Mouse (Mus musculus): ENCODE measurements around the gene Galnt11. TPM values are rescaled to one million over a fixed set of nuclear protein-coding genes. Genes with fewer than 3 reads are reported as not detected.

Gene Galnt11
- polyA plus RNA-seq, 2 experiments, result 40.1 to 46.6 TPM

DNA sequence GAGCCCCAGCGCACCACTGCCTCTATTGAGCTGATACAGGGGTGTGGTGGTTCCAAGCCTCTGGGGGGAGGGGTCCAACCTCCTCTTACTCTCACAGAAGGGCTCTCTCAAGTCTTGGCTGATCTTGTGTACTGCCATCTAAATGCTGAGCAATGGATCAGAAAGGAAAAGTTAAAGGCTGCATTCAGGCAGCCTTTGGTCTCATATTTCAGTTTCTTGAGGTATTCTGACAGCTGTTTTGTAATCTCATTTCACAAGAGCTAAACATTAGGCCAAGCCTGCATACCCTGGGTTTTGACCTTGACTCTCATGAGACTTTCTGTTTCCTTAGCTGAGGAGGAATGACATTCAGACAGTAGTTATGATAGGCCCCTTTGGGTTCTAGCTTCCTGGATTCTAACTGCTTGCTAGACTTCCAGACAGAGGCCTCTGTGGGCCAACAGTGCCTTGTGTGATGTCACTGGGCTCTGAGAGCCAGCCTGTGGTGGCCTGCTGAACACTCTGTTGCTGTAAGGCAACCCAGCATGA, 40.6 kb upstream of the Galnt11 start, which contains the start of gene Galntl5:
Galntl5 (plus strand) TSS at position 457 of the 528 bp plus-strand sequence.
- no peak for TF ChIP-seq POLR2A (IDR thresholded peaks at IDR 0.05; ENCODE audit: borderline replicate concordance, extremely low read depth, insufficient read depth, insufficient read length)

GRCm38 (mm10) chr5:25183595-25183994, 38.1 kb upstream of the Galnt11 start:
- DNase-seq (ENCODE audit: low spot score) (peak; percentile 9), ATAC-seq (ENCODE audit: low FRiP score, low read depth) (no peak)
- 77% methylated on average over 4 of the region's 4 CpGs for WGBS
- Histone ChIP-seq H3K4me3 (replicated peaks; ENCODE audit: low read length) (no peak overlapping the region), H3K4me2 (replicated peaks; ENCODE audit: low read depth, low read length, severe bottlenecking) (no peak overlapping the region), H3K4me1 (ENCODE audit: control insufficient read depth, insufficient read depth, low read length) (no peaks in the 10 kb centered on the region), H3K9me3 (ENCODE audit: control insufficient read depth, low read length) (no peaks in the 10 kb centered on the region), H3K27ac (replicated peaks; ENCODE audit: low read depth, low read length) (no peak overlapping the region), H3K27me3 (ENCODE audit: control insufficient read depth, insufficient read depth, low read length) (no peaks in the 10 kb centered on the region), H3K9ac (ENCODE audit: low read depth, low read length, severe bottlenecking) (no peak overlapping the region), H3K36me3 (ENCODE audit: control insufficient read depth, insufficient read depth, low read length) (no peaks in the 10 kb centered on the region)
- TF ChIP-seq POLR2A (IDR thresholded peaks at IDR 0.05; ENCODE audit: borderline replicate concordance, extremely low read depth, insufficient read depth, insufficient read length), result no peak

More for the DNA sequence above, 40.6 kb upstream of the Galnt11 start, which contains the start of gene Galntl5:
- H3K4me1 ChIP-seq (ENCODE audit: control insufficient read depth, insufficient read depth, low read length), result no peaks in the 10 kb centered on the region
- H3K4me3 ChIP-seq (replicated peaks; ENCODE audit: low read length), result no peak within 1 kb of the TSS
- DNase-seq (ENCODE audit: low spot score), result peak; percentile 12
- no peak within 1 kb of the TSS for H3K27ac ChIP-seq (replicated peaks; ENCODE audit: low read depth, low read length)
- WGBS, result 83% methylated on average over 1 of the region's 1 CpGs
- H3K9me3 ChIP-seq (ENCODE audit: control insufficient read depth, low read length), result no peaks in the 10 kb centered on the region
- H3K36me3 ChIP-seq (ENCODE audit: control insufficient read depth, insufficient read depth, low read length), result no peaks in the 10 kb centered on the region
- no peak within 1 kb of the TSS for H3K4me2 ChIP-seq (replicated peaks; ENCODE audit: low read depth, low read length, severe bottlenecking)
- no peaks in the 10 kb centered on the region for H3K27me3 ChIP-seq (ENCODE audit: control insufficient read depth, insufficient read depth, low read length)
- H3K9ac ChIP-seq (ENCODE audit: low read depth, low read length, severe bottlenecking), result no peak within 1 kb of the TSS
- ATAC-seq (ENCODE audit: low FRiP score, low read depth), result no peak; the same call in 1 of the 2 replicates

DNA sequence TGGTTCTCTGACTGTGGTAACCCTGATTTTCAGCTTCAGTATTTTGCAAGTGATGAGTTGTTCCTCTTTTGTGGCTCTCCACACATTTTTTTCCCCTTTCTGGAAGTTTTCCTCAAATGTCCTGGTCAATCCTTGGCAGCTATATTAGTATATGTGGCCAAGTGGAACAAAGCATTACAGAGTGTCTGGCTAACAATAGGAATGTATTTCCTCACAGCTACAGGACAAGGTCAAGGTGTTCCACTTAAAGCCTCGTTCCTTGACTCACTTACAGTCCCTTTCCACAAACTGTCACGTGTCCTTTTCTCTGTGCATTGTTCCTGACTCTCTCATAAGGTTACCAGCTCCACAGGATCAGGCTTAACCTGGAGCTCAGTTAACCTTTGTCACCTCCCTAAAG, 37.1 kb upstream of the Galnt11 start:
- TF ChIP-seq POLR2A (IDR thresholded peaks at IDR 0.05; ENCODE audit: borderline replicate concordance, extremely low read depth, insufficient read depth, insufficient read length), result no peak
- H3K9ac ChIP-seq (ENCODE audit: low read depth, low read length, severe bottlenecking), result no peak overlapping the region
- H3K36me3 ChIP-seq (ENCODE audit: control insufficient read depth, insufficient read depth, low read length), result no peaks in the 10 kb centered on the region
- no peaks in the 10 kb centered on the region for H3K4me1 ChIP-seq (ENCODE audit: control insufficient read depth, insufficient read depth, low read length)
- H3K9me3 ChIP-seq (ENCODE audit: control insufficient read depth, low read length), result no peaks in the 10 kb centered on the region
- DNase-seq (ENCODE audit: low spot score) (no peak), ATAC-seq (ENCODE audit: low FRiP score, low read depth) (no peak)
- no peak overlapping the region for H3K4me2 ChIP-seq (replicated peaks; ENCODE audit: low read depth, low read length, severe bottlenecking)
- H3K27me3 ChIP-seq (ENCODE audit: control insufficient read depth, insufficient read depth, low read length), result no peaks in the 10 kb centered on the region
- H3K27ac ChIP-seq (replicated peaks; ENCODE audit: low read depth, low read length), result no peak overlapping the region
- WGBS, result 68% methylated on average over 2 of the region's 2 CpGs
- H3K4me3 ChIP-seq (replicated peaks; ENCODE audit: low read length), result no peak overlapping the region

DNA sequence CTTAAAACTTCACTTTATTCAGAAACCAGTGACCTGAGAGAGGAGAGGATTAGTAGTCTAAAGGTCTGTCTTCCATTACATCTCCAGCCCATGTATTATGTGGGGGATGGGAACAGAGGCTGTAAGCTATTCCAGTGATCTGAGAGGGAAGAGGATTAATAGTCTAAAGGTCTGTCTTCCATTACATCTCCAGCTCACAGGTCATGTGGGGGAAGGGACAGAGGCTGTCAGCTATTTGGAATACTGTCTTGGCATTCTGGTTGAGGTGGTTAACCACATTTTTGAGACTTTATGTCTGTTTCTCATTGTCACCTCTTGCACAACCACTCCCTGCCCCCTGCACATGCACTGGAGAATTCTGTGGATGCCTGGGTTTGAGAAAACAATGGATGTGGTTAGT, 34.0 kb upstream of the Galnt11 start:
- no peaks in the 10 kb centered on the region for H3K36me3 ChIP-seq (ENCODE audit: control insufficient read depth, insufficient read depth, low read length)
- H3K4me2 ChIP-seq (replicated peaks; ENCODE audit: low read depth, low read length, severe bottlenecking), result no peak overlapping the region
- no peak overlapping the region for H3K9ac ChIP-seq (ENCODE audit: low read depth, low read length, severe bottlenecking)
- DNase-seq (ENCODE audit: low spot score) (no peak), ATAC-seq (ENCODE audit: low FRiP score, low read depth) (no peak)
- H3K27me3 ChIP-seq (ENCODE audit: control insufficient read depth, insufficient read depth, low read length), result no peaks in the 10 kb centered on the region
- no peak overlapping the region for H3K4me3 ChIP-seq (replicated peaks; ENCODE audit: low read length)
- H3K27ac ChIP-seq (replicated peaks; ENCODE audit: low read depth, low read length), result no peak overlapping the region
- no peak for TF ChIP-seq POLR2A (IDR thresholded peaks at IDR 0.05; ENCODE audit: borderline replicate concordance, extremely low read depth, insufficient read depth, insufficient read length)
- no peaks in the 10 kb centered on the region for H3K4me1 ChIP-seq (ENCODE audit: control insufficient read depth, insufficient read depth, low read length)
- H3K9me3 ChIP-seq (ENCODE audit: control insufficient read depth, low read length), result no peaks in the 10 kb centered on the region

- ATAC-seq (ENCODE audit: low FRiP score, low read depth), result no peak
- Histone ChIP-seq H3K9me3 (ENCODE audit: control insufficient read depth, low read length) (no peaks in the 10 kb centered on the region), H3K4me2 (replicated peaks; ENCODE audit: low read depth, low read length, severe bottlenecking) (no peak overlapping the region), H3K9ac (ENCODE audit: low read depth, low read length, severe bottlenecking) (no peak overlapping the region), H3K4me1 (ENCODE audit: control insufficient read depth, insufficient read depth, low read length) (no peaks in the 10 kb centered on the region), H3K4me3 (replicated peaks; ENCODE audit: low read length) (no peak overlapping the region), H3K27ac (replicated peaks; ENCODE audit: low read depth, low read length) (no peak overlapping the region), H3K36me3 (ENCODE audit: control insufficient read depth, insufficient read depth, low read length) (no peaks in the 10 kb centered on the region), H3K27me3 (ENCODE audit: control insufficient read depth, insufficient read depth, low read length) (no peaks in the 10 kb centered on the region)
- TF ChIP-seq POLR2A (IDR thresholded peaks at IDR 0.05; ENCODE audit: borderline replicate concordance, extremely low read depth, insufficient read depth, insufficient read length), result no peak
- WGBS, result 44% methylated on average over 1 of the region's 1 CpGs
- no peak for DNase-seq (ENCODE audit: low spot score)
These were observed 32.9 kb upstream of the Galnt11 start for GRCm38 (mm10) chr5:25188802-25189201.

- no peak for TF ChIP-seq POLR2A (IDR thresholded peaks at IDR 0.05; ENCODE audit: borderline replicate concordance, extremely low read depth, insufficient read depth, insufficient read length)
- H3K9ac ChIP-seq (ENCODE audit: low read depth, low read length, severe bottlenecking), result no peak overlapping the region
- no peaks in the 10 kb centered on the region for H3K4me1 ChIP-seq (ENCODE audit: control insufficient read depth, insufficient read depth, low read length)
- no peaks in the 10 kb centered on the region for H3K36me3 ChIP-seq (ENCODE audit: control insufficient read depth, insufficient read depth, low read length)
- DNase-seq (ENCODE audit: low spot score) (no peak), ATAC-seq (ENCODE audit: low FRiP score, low read depth) (no peak)
- no peak overlapping the region for H3K4me3 ChIP-seq (replicated peaks; ENCODE audit: low read length)
- 91% methylated on average over 2 of the region's 2 CpGs for WGBS
- H3K27me3 ChIP-seq (ENCODE audit: control insufficient read depth, insufficient read depth, low read length), result no peaks in the 10 kb centered on the region
- no peak overlapping the region for H3K4me2 ChIP-seq (replicated peaks; ENCODE audit: low read depth, low read length, severe bottlenecking)
- no peak overlapping the region for H3K27ac ChIP-seq (replicated peaks; ENCODE audit: low read depth, low read length)
- no peaks in the 10 kb centered on the region for H3K9me3 ChIP-seq (ENCODE audit: control insufficient read depth, low read length)
These were observed 31.2 kb upstream of the Galnt11 start for GRCm38 (mm10) chr5:25190521-25190920.
